Comparison of ENCODE assay signal across 14 mouse cellular contexts in the genomic region with DNA sequence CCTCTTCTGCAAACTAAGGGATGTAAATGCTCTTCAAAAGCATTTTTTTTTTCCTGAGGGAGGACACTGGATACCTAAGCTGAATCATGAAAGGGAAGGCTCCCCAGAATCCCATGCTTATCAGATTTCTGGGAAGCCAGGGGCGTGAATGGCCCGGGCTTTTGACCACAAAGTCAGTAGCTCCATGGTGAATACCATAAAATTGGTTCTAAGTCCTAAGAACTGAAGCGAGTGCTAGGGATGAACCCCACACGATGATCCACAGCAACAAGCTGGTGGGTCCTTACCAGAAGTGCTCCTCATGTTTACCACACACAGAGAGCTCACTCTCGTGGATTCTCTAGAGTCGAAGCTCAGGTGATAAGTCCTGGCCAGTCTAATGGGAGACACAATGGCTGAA. TPM values are rescaled to one million over a fixed set of nuclear protein-coding genes. Genes with fewer than 3 reads are reported as not detected.
DNase-seq lines count a peak whose midpoint lies in the region; ATAC-seq and TF ChIP-seq lines count a peak whose summit lies in the region.
"Had no signal": no experiment of that assay in that cellular context is flagged by ENCODE, and none has a peak within 500 bp of the region (broad histone marks: within the 10 kb centered on the region; RNA-seq: fewer than 3 reads in every experiment).

No protein-coding gene starts in this region.

- no peaks in the 10 kb centered on the region for H3K36me3 ChIP-seq in forebrain, postnatal 0 days (ENCODE audit: insufficient read depth)
- H3K36me3 ChIP-seq in forebrain, embryonic 11.5 days (ENCODE audit: control insufficient read depth, insufficient read depth, low read length): no peaks in the 10 kb centered on the region
- H3K36me3 ChIP-seq in hindbrain, embryonic 13.5 days: no peaks in the 10 kb centered on the region
- no peaks in the 10 kb centered on the region for H3K36me3 ChIP-seq in liver, embryonic 15.5 days (replicated peaks)
- H3K36me3 ChIP-seq: midbrain, embryonic 12.5 days had no signal

- no peaks in the 10 kb centered on the region for H3K9me3 ChIP-seq in forebrain, postnatal 0 days (ENCODE audit: low read length)
- H3K9me3 ChIP-seq in forebrain, embryonic 11.5 days (ENCODE audit: control insufficient read depth, low read length): no peaks in the 10 kb centered on the region
- H3K9me3 ChIP-seq in hindbrain, embryonic 13.5 days: no peaks in the 10 kb centered on the region
- no peaks in the 10 kb centered on the region for H3K9me3 ChIP-seq in liver, embryonic 15.5 days (replicated peaks)
- H3K9me3 ChIP-seq: midbrain, embryonic 12.5 days had no signal

- no peak for TF ChIP-seq CTCF in forebrain, postnatal 0 days (IDR thresholded peaks at IDR 0.05; ENCODE audit: low read depth)
- TF ChIP-seq CTCF in layer of hippocampus, adult 2 months (conservative IDR thresholded peaks at IDR 0.05): no peak

- H3K27me3 ChIP-seq in forebrain, postnatal 0 days (ENCODE audit: insufficient read depth, low read length): no peaks in the 10 kb centered on the region
- H3K27me3 ChIP-seq in forebrain, embryonic 11.5 days (ENCODE audit: control insufficient read depth, insufficient read depth, low read length): no peaks in the 10 kb centered on the region
- no peaks in the 10 kb centered on the region for H3K27me3 ChIP-seq in hindbrain, embryonic 13.5 days
- peaks cover 3% of the 10 kb centered on the region; the same call in 1 of the 2 replicates for H3K27me3 ChIP-seq in liver, embryonic 15.5 days
- H3K27me3 ChIP-seq: midbrain, embryonic 12.5 days had no signal

- ATAC-seq in forebrain, postnatal 0 days: no peak
- no peak for ATAC-seq in forebrain, embryonic 11.5 days (replicated peaks; ENCODE audit: low FRiP score)
- no peak for ATAC-seq in hindbrain, embryonic 13.5 days (ENCODE audit: low FRiP score)
- no peak for ATAC-seq in liver, embryonic 15.5 days (ENCODE audit: insufficient read depth)
- ATAC-seq: lung, postnatal 0 days had no signal

- H3K27ac ChIP-seq in forebrain, postnatal 0 days (ENCODE audit: low read depth, low read length): no peak overlapping the region
- H3K27ac ChIP-seq in forebrain, embryonic 11.5 days (ENCODE audit: low read depth, low read length): no peak overlapping the region
- peak overlapping the region; percentile 56; the same call in 1 of the 2 replicates for H3K27ac ChIP-seq in layer of hippocampus, adult 2 months
- no peak overlapping the region for H3K27ac ChIP-seq in hindbrain, embryonic 13.5 days
- H3K27ac ChIP-seq in liver, embryonic 15.5 days (replicated peaks): peak overlapping the region; percentile 78
- H3K27ac ChIP-seq: midbrain, embryonic 12.5 days had no signal

- WGBS in forebrain, postnatal 0 days: 71% methylated on average over 6 of the region's 6 CpGs
- 68% methylated on average over 6 of the region's 6 CpGs for WGBS in forebrain, embryonic 11.5 days
- WGBS in hindbrain, embryonic 13.5 days: 64% methylated on average over 6 of the region's 6 CpGs
- 20% methylated on average over 6 of the region's 6 CpGs for WGBS in liver, embryonic 15.5 days (ENCODE audit: insufficient replicate concordance)

- H3K4me3 ChIP-seq in forebrain, postnatal 0 days (ENCODE audit: low read depth, low read length): no peak overlapping the region
- H3K4me3 ChIP-seq in forebrain, embryonic 11.5 days (ENCODE audit: low read depth, low read length): no peak overlapping the region
- H3K4me3 ChIP-seq in layer of hippocampus, adult 2 months: peak overlapping the region; percentile 59
- no peak overlapping the region for H3K4me3 ChIP-seq in hindbrain, embryonic 13.5 days
- peak overlapping the region; percentile 41 for H3K4me3 ChIP-seq in liver, embryonic 15.5 days (replicated peaks)
- H3K4me3 ChIP-seq: midbrain, embryonic 12.5 days had no signal

- no peak for DNase-seq in forebrain, postnatal 0 days
- no peak for DNase-seq in forebrain, embryonic 11.5 days (ENCODE audit: low spot score)
- DNase-seq in layer of hippocampus, adult 2 months (ENCODE audit: low spot score in 2 of 2): no peak
- DNase-seq in layer of hippocampus, adult 8-10 months (ENCODE audit: low spot score in 2 of 2): no peak
- no peak for DNase-seq in thymus, postnatal 4 days
- DNase-seq in left cerebral cortex, adult 8-10 months (ENCODE audit: low spot score in 2 of 2): no peak
- DNase-seq: adrenal gland, postnatal 36 days; cerebellum, adult 11 months; kidney, adult 8-10 months; thymus, postnatal 14 days had no signal

- H3K9ac ChIP-seq in forebrain, postnatal 0 days: no peak overlapping the region
- H3K9ac ChIP-seq in forebrain, embryonic 11.5 days (ENCODE audit: low read length): no peak overlapping the region
- no peak overlapping the region for H3K9ac ChIP-seq in hindbrain, embryonic 13.5 days
- no peak overlapping the region for H3K9ac ChIP-seq in liver, embryonic 15.5 days
- H3K9ac ChIP-seq: midbrain, embryonic 12.5 days had no signal

- 0 out of 2 replicates have a peak, but pooled peaks cover 4% of the 10 kb centered on the region for H3K4me1 ChIP-seq in forebrain, postnatal 0 days (ENCODE audit: insufficient read depth)
- no peaks in the 10 kb centered on the region; the same call in 1 of the 2 replicates for H3K4me1 ChIP-seq in forebrain, embryonic 11.5 days (replicated peaks; ENCODE audit: control insufficient read depth, insufficient read depth, low read length)
- peaks cover 8% of the 10 kb centered on the region for H3K4me1 ChIP-seq in hindbrain, embryonic 13.5 days (replicated peaks)
- H3K4me1 ChIP-seq in liver, embryonic 15.5 days (replicated peaks): no peaks in the 10 kb centered on the region; the same call in 1 of the 2 replicates

- H3K4me2 ChIP-seq in forebrain, postnatal 0 days (ENCODE audit: low read depth): peak overlapping the region; percentile 66; the same call in 1 of the 2 replicates
- no peak overlapping the region for H3K4me2 ChIP-seq in forebrain, embryonic 11.5 days (ENCODE audit: low read depth, low read length, severe bottlenecking)
- peak overlapping the region; percentile 71; the same call in 1 of the 2 replicates for H3K4me2 ChIP-seq in hindbrain, embryonic 13.5 days
- peak overlapping the region; percentile 48 for H3K4me2 ChIP-seq in liver, embryonic 15.5 days

RNA-seq across cellular contexts. Expression of a gene that starts 1.6 kb away (rescaled TPM):
- 3.1 and 5.0 TPM in 2 replicates for total RNA-seq in forebrain, postnatal 0 days (2014; rRNA removed)
- 0.45 and 0.88 TPM in 2 replicates for polyA plus RNA-seq in forebrain, postnatal 0 days (2015; fragmentation: Nextera tagmentation; extraction: Ambion mirVana)
- 0.63 and 0.72 TPM in 2 replicates for polyA plus RNA-seq in forebrain, embryonic 11.5 days (2014; fragmentation: Nextera tagmentation; extraction: Ambion mirVana)
- 10 to 100 TPM; 11.2 to 11.9 TPM for total RNA-seq in layer of hippocampus, adult 2 months (2021)
- total RNA-seq in layer of hippocampus, adult 8-10 months (2022): 10 to 100 TPM; 12.4 to 13.9 (median 12.6) TPM
- 1.1 and 1.3 TPM in 2 replicates for polyA plus RNA-seq in hindbrain, embryonic 13.5 days (2015; fragmentation: Nextera tagmentation; extraction: Ambion mirVana)
- polyA plus RNA-seq in liver, embryonic 15.5 days (2015; fragmentation: Nextera tagmentation; extraction: Ambion mirVana): 6.4 and 7.8 TPM in 2 replicates
- total RNA-seq in left cerebral cortex, adult 8-10 months (2022): 10 to 100 TPM; 11.0 to 11.6 (median 11.4) TPM

Comparison
In these comparisons a context has a peak if more than half of its experiments do, and no peak if none do; other contexts are left out.
1. H3K27ac ChIP-seq: peak in layer of hippocampus, adult 2 months (single experiment) and liver, embryonic 15.5 days (single experiment); none in forebrain, postnatal 0 days (single experiment), forebrain, embryonic 11.5 days (single experiment) and hindbrain, embryonic 13.5 days (single experiment).
2. H3K4me3 ChIP-seq: peak in layer of hippocampus, adult 2 months (single experiment) and liver, embryonic 15.5 days (single experiment); none in forebrain, postnatal 0 days (single experiment), forebrain, embryonic 11.5 days (single experiment) and hindbrain, embryonic 13.5 days (single experiment).